Mouse (Mus musculus) embryo, embryonic 11 days (tissue): ENCODE results near the gene Ppl.

ENCODE experiments used
- DNase-seq: peaks from one replicate; pipeline ENCODE4 v3.0.0-alpha.2; 2015

Gene Ppl

DNA sequence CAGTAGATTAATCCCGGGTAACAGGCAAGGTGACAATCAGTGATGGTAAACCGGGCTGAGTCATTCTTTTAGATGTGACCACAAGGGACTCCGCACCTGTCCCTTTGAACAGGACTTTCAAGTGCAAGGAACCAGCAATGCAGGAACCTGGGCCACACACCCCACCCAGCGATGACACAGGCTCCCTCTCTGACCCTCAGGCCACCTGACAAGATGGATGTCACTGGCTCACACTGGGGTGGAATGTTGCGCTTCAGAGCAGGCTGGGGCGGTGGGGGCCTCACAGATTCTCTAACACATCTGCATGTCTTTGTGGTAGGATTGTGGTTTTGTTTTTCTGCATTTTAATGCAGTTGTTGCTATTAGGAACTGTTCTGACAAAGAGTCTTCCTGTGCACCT, 8.7 kb downstream of the Ppl start:
- DNase-seq = no peak

DNA sequence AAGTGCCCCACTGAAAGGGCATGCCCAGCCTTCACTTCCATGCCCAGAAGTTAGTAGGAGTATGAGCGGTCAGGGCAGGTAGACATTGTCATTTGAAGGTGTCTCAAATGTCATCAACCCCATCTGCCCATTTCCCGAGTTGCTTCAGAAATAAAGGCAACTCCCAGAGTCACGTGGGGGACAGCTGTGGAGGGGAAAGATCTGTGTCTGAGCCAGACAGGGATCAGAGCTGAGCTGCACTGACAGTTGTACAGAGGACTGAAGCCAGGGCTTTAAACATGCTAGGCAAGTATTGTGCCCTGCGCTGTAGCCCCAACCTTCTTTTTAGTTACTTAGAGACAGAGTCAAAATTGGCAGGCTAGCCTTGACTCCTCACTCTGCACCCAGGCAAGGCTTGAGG, 12.4 kb downstream of the Ppl start:
- DNase-seq = no peak

DNA sequence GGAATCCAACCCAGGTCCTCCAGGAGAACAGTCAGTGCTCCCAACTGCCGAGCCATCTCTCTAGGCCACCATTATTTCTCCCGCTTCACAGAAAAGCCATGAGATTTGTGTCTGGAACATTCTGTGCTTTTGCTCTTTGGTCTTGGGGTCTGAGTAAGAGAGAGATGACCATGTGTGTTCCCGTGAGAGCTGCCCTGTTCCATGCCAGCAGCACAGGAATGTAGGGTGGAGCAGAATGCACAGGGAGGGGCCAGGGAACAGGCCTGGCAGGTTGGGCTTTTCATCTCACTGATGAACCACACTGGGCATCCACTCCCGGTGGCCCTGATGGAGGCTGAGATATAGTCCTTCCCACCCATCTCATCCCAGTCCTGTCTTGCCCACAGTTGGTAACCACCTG, 12.8 kb downstream of the Ppl start:
- DNase-seq = no peak

DNA sequence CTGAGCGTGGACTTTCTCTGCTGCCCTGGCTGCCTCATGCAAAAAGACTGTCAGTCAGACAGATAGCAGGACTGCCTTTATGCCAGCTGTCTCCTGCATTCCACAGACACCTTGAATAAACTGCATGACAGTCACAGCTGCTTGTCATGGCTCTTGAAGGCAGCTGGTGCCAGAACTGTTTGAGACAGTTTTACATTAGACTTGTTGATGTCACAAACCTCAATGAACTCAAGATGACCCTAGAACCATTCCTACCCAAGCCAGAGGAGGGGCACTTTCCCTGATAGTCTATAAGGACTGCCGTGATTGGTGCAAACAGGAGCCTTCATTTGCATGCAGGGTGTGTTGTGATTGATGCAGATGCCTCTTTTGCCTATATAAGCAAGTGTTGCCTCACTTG, 18.6 kb downstream of the Ppl start:
- DNase-seq = peak; percentile 7

DNA sequence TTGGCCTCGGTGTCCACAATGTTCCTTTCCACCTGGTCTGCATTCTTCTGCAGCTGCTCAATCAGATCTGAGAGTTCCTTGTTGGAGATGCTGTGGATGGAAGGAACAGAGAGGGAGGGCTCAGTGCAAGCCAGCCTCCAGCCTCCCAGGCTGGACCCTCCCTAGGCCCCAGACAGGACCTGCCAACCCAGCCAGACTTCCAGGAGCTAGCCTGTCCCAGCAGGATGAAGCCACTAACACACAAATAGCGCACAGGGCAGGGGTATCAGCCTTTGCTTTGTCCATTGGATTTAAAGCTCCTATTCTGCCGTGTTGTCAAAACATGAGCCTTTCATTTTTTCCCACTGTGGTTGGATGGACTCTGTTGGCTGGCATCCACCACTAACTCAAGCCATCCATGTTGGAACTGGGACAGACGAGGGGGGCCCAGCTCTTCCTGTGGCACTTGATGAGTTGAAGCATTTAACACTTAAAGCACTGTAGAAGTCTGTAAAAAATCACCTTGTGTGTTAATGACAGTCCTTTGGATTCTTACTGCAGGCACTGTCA, 19.1 kb downstream of the Ppl start:
- DNase-seq = no peak

DNA sequence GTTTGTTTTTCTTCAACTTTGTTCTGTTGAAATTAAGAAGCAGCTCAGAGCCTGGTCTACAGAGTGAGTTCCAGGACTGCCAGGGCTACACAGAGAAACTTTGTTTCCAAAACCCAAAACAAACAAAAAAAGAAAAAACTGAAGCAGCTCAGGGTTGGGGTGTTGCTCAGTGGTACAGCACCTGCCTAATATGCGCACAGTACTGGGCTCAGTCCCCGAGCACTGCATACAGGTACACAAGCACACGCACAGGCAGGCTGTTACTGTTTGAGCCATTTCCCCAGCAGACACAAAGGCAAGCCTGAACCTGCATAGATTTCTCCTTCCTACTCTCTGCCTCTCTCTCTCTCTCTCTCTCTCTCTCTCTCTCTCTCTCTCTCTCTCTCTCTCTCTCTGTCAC, 21.2 kb downstream of the Ppl start:
- no peak for DNase-seq

DNA sequence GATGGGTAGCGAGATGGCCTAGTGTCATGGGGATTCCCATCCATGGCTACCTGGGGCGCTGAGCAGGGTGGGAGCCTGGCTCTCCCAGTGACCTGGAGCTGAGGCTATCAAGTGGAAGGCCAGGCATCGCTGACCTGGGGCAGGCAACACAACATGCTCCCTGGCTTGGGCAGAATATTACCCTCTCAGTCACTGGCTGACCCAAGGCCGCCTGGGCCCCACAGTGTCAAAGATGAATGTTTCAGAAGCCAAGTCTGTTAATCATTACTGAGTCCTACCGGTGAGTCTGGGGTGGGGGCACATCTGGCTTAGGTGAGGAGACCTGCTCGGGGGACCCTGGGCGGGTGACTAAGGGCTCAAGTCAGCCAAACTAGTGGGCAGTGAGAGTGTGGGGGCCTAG, 22.3 kb downstream of the Ppl start:
- DNase-seq = no peak

DNA sequence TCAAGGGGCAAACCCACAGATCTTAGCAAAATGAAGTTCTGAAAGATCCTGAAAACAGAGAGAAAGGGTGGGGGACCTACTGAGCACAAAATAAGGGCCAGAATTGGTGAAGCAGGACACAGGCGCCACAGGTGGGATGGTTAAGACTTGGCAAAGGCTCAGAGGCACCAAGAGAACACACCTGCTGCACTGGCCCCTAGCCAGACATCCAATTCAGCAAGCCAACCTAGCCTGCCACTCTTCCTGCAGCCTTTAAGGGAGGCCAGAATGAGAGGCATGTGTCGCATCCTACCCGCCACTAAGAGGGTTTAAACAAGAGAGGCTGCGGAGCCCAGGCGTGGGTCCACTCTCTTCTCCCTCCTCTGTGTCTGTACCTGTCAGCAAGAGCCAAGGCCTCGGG, 31.2 kb downstream of the Ppl start:
- DNase-seq = no peak

DNA sequence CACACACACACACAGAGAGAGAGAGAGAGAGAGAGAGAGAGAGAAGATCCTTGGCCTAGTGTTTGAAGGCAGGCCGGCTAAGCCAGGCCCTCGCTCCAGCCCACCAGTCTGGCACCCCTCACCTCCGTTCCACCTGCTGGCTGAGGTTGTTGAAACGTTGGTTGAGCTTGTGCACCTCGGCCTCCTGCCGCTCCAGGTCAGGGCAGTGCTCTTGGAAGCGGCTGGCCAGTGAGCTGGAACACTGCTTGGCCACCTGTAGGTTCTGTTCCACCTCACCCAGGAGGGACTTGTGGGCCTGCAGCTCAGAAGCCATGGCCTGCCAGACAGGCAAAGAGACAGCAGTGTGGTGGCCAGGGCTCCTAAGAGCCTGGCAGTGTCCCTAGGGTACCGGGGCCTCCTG, 35.7 kb downstream of the Ppl start:
- no peak for DNase-seq

DNA sequence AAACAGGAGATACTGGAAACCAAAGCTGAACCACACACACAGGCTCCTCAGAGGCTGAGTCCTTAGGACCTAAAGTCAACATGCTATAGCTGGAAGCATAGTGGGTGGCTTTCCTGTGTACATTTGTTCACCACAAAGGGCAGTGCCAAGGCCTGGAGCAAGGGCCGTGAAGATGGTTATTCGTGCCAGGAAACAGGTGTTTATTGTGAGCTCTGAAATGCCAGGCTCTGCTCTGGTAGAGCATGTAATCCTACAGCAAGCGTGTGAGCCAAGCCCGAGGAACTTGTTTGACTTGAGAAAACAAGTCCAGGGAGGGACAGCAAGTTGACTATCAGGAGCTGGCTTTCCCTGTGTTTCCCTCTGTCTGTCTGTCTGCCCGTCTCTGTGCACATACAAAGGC, 38.9 kb downstream of the Ppl start:
- DNase-seq = no peak

DNA sequence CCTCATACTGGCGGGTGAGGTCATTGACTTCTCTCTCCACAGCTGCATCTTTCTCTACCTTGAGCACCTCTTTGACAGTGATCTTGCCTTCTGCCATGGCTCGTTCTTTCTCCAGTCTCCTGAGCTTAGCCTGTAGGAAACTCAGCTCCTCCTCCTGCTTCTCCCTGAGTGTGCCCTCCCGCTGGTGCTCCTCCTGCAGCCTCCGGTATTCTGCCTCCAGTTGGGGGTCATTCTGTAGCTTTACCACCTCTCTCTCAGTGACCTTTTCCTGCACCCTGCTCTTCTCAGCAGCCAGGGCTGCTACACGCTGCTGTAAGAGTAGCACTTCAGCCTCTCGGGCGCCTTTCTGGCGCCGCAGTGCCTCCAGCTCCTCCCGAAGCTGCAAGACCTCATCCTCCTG, 43.2 kb downstream of the Ppl start:
- no peak for DNase-seq

DNA sequence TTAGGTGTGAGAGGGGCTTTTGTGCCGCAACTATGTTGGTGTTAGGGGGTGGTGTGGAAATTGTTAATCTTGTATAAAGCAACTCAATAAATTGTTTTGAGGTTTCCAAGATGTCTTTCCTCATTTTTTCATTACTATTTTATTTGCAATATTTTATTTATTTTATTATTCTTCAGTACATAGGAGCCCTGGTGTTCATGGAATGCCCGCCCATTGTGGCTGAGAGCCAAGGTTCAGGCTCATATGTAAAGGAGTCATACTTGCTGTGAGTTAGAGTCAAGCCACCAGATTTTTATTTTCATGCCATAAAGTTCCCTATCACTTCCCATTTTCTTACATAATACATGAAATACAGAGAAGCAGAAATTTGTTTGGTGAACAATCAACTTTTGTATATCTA, 46.0 kb downstream of the Ppl start:
- no peak for DNase-seq

DNA sequence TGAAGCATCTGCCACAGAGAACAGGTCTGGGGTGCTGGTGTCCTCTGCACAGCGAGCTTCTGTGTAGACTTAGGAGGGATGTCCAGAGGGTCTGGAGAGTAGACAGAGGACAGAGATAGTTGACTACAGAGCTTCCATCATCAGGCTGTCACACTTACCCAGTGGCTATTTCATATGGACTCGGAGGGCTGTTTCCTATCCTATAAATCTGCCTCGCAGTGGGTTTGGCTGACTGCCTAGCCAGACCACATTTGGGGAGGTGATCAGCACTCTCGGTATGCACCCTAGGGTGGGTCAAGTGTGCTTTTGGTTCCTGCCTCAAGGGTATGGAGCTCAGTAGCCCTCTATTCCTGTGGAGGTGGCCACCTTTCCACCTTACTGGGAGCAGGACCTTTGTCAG, 47.0 kb downstream of the Ppl start:
- no peak for DNase-seq

DNA sequence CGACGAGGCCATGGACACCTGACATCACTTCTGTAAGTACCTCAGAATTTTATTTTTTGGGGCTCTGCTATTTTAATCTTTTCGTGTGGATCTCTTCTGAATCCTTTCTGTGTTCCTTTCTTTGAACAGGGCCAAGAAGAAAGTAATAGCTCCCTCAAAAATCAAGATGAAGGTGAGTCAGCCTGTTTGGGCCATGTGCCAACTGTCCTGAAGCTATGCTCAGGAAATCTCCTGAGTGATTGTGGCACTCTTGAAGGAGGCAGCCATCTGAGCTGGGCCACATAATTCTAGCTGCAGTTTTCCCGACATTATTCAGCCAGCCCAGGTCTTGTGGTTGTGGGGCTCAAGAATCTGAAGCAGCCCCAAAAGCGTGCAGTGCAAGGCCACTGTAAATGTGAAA, 57.9 kb downstream of the Ppl start:
- no peak for DNase-seq

DNA sequence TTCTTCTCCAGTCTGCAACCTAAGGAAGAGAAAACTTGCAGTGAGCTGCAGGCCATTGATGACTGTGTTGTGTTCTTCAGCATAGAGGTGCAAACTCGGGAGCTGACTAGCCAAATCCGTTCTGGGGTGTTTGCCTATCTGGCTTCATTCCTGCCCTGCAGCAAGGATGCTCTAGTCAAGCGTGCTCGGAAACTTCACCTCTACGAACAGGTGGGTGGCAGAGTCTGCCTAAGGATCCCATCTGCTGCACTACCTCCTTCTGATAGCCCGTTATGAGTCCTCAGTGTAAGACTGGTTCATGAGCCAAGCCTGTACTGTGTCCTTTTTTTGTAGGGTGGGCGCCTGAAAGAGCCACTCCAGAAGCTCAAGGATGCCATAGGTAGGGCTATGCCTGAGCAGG, 60.2 kb downstream of the Ppl start:
- no peak for DNase-seq

DNA sequence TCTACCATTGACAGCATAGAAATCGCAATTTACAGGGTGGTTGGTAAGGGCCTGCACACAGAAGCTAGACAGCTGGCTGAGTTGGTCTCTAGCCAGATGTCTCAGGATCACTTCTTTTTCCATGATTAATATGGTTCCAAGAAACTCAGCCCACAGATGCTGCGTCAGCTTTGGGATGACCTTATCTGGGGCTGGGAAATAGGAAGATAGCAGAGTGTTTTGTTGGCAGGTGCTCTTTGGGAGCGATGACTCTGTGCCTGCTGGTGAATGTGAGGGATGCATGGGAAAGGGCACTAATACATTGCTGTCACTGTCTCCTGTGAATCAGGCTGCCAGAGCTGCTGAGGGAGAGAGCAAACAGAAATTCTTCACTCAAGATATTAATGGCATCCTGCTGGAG, 61.9 kb downstream of the Ppl start:
- DNase-seq = no peak

DNA sequence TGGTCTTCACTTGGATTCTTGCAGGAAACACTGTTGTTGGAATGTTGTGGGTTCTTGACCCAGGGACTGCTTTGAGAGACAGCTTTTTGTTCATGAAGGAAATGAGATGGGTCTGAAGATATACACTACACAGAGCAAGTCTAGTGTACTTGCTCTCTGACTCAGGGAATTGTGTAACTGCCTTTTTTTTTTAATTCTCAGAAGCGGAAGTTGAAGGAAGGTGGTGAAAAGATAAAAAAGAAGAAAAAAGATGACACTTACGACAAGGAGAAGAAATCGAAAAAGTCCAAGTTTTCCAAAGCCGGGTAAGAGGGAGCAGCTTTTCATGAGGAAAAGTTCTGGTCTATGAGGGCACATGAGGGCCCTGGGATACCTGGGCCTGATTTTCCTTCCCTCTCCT, 68.7 kb downstream of the Ppl start:
- DNase-seq = no peak

DNA sequence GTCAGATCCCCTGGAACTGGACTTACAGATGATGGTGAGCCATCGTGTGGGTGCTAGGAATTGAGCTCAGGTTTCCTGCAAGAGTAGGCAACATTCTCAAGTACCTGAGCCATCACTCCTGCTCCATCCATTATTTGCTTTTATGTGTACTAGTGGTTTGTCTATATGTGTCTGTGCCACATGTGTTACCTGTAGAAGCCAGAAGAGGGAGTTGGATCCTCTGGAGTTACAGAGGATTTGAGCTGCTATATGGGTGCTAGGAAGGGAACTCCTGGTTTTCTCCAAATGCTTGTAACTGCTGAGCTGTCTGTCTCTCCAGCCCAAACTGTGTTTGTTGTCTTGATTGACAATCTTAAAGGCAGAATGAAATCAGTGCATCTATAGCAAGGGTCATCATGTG, 74.1 kb downstream of the Ppl start:
- peak; percentile 25 for DNase-seq

DNA sequence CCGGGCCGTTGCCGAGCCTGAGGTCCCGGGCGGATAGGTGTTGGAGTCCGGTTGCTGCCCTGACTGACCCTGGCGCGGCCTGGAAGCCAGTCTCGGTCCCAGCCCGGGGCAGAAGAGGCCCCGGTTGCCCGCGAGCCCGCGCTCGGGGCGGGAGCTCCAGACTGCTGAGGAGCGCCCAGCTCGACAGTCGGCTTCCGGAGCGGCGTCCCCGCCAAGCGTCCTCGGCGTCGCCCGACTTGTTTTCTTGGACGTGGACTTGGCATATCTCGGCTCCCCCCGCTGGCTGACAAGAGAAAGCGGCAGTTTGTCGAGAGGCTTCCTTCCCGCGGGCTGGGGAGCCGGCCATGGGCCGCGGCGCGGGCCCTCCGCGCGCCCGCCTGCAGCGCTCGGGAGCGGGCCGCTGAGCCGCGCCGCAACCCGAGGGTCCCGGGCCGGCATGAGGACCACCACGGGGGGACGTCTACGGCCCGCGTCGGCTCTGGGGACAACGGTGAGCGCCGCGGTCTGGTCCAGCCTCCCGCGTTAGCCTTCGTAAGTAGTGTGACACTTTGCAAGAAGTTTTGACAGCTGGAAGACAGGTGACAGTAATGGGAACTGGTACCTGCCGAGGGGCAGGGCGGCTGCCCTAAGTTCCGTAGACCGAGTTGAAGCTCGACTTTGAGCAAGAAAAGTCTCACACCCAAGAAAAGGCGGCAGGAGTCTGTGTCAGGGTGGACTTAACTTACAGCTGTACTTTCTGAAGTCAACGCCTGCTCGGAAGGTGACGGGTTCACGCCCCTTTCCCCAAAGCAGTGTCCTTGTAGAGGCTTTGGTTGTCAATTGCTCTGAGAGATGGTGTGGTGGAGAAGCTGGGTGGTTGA, 81.7 kb downstream of the Ppl start:
- peak; percentile 81 for DNase-seq

DNA sequence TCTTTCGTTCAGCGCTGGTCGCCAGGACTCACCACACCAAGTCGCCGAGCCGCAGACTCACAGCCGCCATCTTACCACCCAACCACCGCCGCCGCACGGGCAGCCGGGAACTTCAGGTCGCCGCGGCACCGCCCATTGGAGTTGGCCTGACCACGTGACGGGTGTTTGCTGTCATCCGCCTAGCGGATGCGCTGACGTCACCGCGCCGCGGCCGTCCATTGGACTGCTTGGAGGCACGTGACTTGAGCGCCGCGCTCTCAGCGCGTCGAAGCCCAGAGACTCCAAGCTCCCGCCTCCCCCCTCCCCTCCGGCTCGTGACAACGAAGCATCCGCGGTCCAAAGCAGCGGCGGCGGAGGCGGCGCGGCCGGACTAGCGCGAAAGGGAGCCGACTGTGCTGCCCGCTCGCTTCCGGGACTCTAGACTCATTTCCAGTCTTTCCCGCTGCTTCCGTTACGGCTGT, 82.4 kb downstream of the Ppl start, which contains the start of the genes Glyr1 and Ubn1:
TSS of gene Glyr1 (minus strand) at position 90 of the 461 bp plus-strand sequence.
TSS of gene Ubn1 (plus strand) at position 284 of the 461 bp plus-strand sequence.
- peak; percentile 100 for DNase-seq

DNA sequence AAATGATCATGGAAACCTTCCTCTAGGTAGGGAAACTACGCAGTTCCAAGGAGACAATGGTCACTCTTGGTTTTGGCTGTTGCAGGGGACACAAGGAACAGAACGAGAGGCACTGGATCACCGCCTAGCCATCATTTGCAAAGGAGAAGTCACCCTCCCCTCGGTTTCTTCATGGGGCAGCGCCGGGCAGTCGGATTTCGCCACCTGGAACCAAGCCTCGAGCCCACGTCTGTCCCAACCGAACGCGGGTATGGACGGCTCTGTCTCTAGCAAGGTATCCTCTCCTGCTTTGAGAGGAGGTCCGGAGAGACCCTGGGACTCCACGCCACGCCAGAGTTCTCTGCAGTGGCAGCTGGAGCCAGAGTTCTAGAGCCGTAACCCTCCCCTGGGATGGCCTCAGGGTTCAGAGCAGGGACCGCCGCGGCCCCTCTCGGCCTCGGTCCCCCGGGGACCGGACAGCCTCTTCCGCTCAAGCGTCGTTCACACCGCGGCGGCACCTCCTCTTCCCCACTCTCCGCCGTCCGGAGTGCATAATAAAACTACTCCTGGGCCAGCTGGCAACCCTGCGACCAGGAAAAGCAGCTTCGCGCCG, 82.9 kb downstream of the Ppl start:
- DNase-seq = no peak

DNA sequence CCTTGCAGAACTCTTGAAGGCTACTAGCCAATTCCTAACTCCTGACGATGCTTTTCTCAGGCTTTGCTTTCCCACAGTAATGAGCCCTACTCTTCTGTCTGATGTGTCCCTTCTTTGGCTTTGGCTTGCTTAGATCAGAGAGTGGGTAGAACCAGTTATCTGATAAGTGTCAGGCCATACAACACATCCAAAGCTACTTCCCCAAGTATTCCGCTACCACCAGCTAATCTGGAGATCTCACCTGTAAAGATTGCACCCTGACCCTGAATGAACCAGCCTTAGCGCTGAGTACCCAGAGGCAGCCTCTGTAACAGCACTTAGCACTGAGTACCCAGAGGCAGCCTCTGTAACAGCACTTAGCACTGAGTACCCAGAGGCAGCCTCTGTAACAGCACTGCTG, 86.9 kb downstream of the Ppl start:
- no peak for DNase-seq

DNA sequence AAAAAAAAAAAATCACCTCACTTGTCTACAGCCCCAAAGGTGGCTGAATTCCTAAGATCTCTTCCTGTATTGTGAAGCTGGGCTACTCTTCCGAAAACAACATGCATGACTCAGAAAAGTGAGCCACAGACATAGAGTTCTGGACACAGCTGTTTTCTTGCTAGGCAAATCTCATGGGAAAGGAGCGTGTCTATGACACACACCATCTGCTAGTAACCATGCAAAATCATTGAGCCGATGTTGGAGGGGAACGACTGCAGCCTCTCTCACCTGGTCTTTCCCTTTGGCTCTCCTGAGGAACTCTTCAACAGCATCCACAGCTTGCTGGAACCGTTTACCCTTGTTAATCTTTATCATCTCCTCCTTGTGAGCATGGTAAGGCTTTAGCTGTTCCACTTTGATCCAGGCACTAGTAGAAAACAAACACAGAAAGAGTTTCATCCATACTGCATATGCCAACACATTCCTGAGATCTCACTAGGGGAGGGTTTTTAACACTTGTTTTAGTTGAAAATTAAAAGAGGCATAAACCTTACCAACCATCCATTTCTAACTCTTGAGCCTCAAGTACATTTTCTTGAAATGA, 95.5 kb downstream of the Ppl start:
- no peak for DNase-seq
